Comparison of ENCODE assay signal across 20 mouse cellular contexts in genomic region chr2:164861094-164861493, GRCm38 (mm10). TPM values are rescaled to one million over a fixed set of nuclear protein-coding genes. Genes with fewer than 3 reads are reported as not detected.
A peak's percentile ranks its signal among the peaks of the same experiment; 100 is the strongest.
DNase-seq lines count a peak whose midpoint lies in the region; ATAC-seq and TF ChIP-seq lines count a peak whose summit lies in the region.
"Had no signal": no experiment of that assay in that cellular context is flagged by ENCODE, and none has a peak within 500 bp of the region (broad histone marks: within the 10 kb centered on the region; RNA-seq: fewer than 3 reads in every experiment).

No protein-coding gene starts in this region.

- no peak overlapping the region for H3K27ac ChIP-seq in heart, embryonic 12.5 days (ENCODE audit: poor library complexity, severe bottlenecking)
- peak overlapping the region; percentile 65; the same call in 1 of the 2 replicates for H3K27ac ChIP-seq in kidney, embryonic 14.5 days (ENCODE audit: low read depth, low read length)
- peak overlapping the region; percentile 89; the same call in 1 of the 2 replicates for H3K27ac ChIP-seq in lung, postnatal 0 days (ENCODE audit: low read length)
- peak overlapping the region; percentile 96 for H3K27ac ChIP-seq in macrophage
- H3K27ac ChIP-seq: limb, embryonic 10.5 days; liver, embryonic 13.5 days had no signal

- TF ChIP-seq CTCF in lung, postnatal 0 days (IDR thresholded peaks at IDR 0.05), result no peak

- H3K4me2 ChIP-seq in heart, embryonic 12.5 days, result no peak overlapping the region
- no peak overlapping the region for H3K4me2 ChIP-seq in kidney, embryonic 14.5 days (replicated peaks; ENCODE audit: low read depth, low read length)
- no peak overlapping the region for H3K4me2 ChIP-seq in lung, postnatal 0 days (replicated peaks; ENCODE audit: low read depth, low read length)
- H3K4me2 ChIP-seq: forebrain, embryonic 12.5 days; liver, embryonic 13.5 days; midbrain, embryonic 13.5 days had no signal

- no peak for ATAC-seq in heart, embryonic 12.5 days (ENCODE audit: insufficient number of reproducible peaks, low FRiP score)
- no peak for ATAC-seq in kidney, embryonic 14.5 days (ENCODE audit: low FRiP score, low TSS enrichment)
- no peak for ATAC-seq in lung, postnatal 0 days
- ATAC-seq: midbrain, embryonic 13.5 days had no signal

- H3K4me3 ChIP-seq in heart, embryonic 12.5 days, result no peak overlapping the region
- H3K4me3 ChIP-seq in kidney, embryonic 14.5 days (ENCODE audit: low read length), result no peak overlapping the region
- H3K4me3 ChIP-seq in lung, postnatal 0 days (ENCODE audit: low read depth, low read length), result no peak overlapping the region
- no peak overlapping the region for H3K4me3 ChIP-seq in macrophage (ENCODE audit: inconsistent target)
- H3K4me3 ChIP-seq: forebrain, embryonic 12.5 days; limb, embryonic 10.5 days; liver, embryonic 13.5 days; midbrain, embryonic 13.5 days had no signal

- H3K4me1 ChIP-seq in heart, embryonic 12.5 days (replicated peaks), result peaks cover 48% of the 10 kb centered on the region
- peaks cover 49% of the 10 kb centered on the region for H3K4me1 ChIP-seq in kidney, embryonic 14.5 days (ENCODE audit: control insufficient read depth, insufficient read depth, low read length)
- H3K4me1 ChIP-seq in lung, postnatal 0 days (ENCODE audit: insufficient read depth, low read depth, low read length), result peaks cover 29% of the 10 kb centered on the region

- TF ChIP-seq EP300 in lung, postnatal 0 days (IDR thresholded peaks at IDR 0.05), result no peak

- DNase-seq in heart, adult 11 months, result peak; percentile 89
- no peak for DNase-seq in kidney, postnatal 36 days
- DNase-seq in lung, postnatal 0 days (ENCODE audit: low spot score), result no peak
- DNase-seq in lung, postnatal 14 days, result no peak
- no peak for DNase-seq in urinary bladder, postnatal 36 days (ENCODE audit: low spot score in 2 of 2)
- DNase-seq: adrenal gland, postnatal 36 days; cerebellum, adult 9-10 months; gastrocnemius, postnatal 25 days; kidney, adult 8-10 months; liver, embryonic 13.5 days; right cerebral cortex, postnatal 25 days had no signal

- H3K27me3 ChIP-seq in heart, embryonic 12.5 days (replicated peaks), result peaks cover 38% of the 10 kb centered on the region
- peaks cover 17% of the 10 kb centered on the region for H3K27me3 ChIP-seq in kidney, embryonic 14.5 days (ENCODE audit: control insufficient read depth, insufficient read depth, low read length)
- no peaks in the 10 kb centered on the region for H3K27me3 ChIP-seq in lung, postnatal 0 days (replicated peaks; ENCODE audit: insufficient read depth, low read length)

- 70% methylated on average over 4 of the region's 4 CpGs for WGBS in heart, embryonic 12.5 days
- 78% methylated on average over 4 of the region's 4 CpGs for WGBS in kidney, embryonic 14.5 days
- WGBS in lung, postnatal 0 days, result 44% methylated on average over 4 of the region's 4 CpGs
- whole genome bisulfite sequencing in macrophage (ENCODE audit: missing documents), result 85% methylated on average over 4 of the region's 4 CpGs

- H3K36me3 ChIP-seq in heart, embryonic 12.5 days, result no peaks in the 10 kb centered on the region
- no peaks in the 10 kb centered on the region for H3K36me3 ChIP-seq in kidney, embryonic 14.5 days (ENCODE audit: control insufficient read depth, insufficient read depth, low read length)
- H3K36me3 ChIP-seq in lung, postnatal 0 days (ENCODE audit: insufficient read depth, low read length), result no peaks in the 10 kb centered on the region
- H3K36me3 ChIP-seq in macrophage (ENCODE audit: inconsistent target), result no peaks in the 10 kb centered on the region
- H3K36me3 ChIP-seq: forebrain, embryonic 12.5 days; limb, embryonic 10.5 days; liver, embryonic 13.5 days; midbrain, embryonic 13.5 days had no signal

- H3K79me2 ChIP-seq in macrophage (ENCODE audit: inconsistent target), result peaks cover 5% of the 10 kb centered on the region

- no peak overlapping the region for H3K9ac ChIP-seq in heart, embryonic 12.5 days
- no peak overlapping the region for H3K9ac ChIP-seq in kidney, embryonic 14.5 days (ENCODE audit: low read depth, low read length)
- H3K9ac ChIP-seq in lung, postnatal 0 days (replicated peaks; ENCODE audit: low read depth), result no peak overlapping the region
- H3K9ac ChIP-seq: forebrain, embryonic 12.5 days; liver, embryonic 13.5 days; midbrain, embryonic 13.5 days had no signal

- no peaks in the 10 kb centered on the region for H3K9me3 ChIP-seq in heart, embryonic 12.5 days (replicated peaks)
- H3K9me3 ChIP-seq in kidney, embryonic 14.5 days (ENCODE audit: control insufficient read depth, low read length), result no peaks in the 10 kb centered on the region
- H3K9me3 ChIP-seq in lung, postnatal 0 days (ENCODE audit: low read length), result no peaks in the 10 kb centered on the region
- H3K9me3 ChIP-seq: forebrain, embryonic 12.5 days; limb, embryonic 10.5 days; liver, embryonic 13.5 days; midbrain, embryonic 13.5 days had no signal

RNA-seq across cellular contexts. Expression of gene Pltp, which starts 3.6 kb away (rescaled TPM):
- polyA plus RNA-seq in heart, embryonic 12.5 days (2016; fragmentation: Nextera tagmentation; extraction: Ambion mirVana), result 9.7 and 9.9 TPM in 2 replicates
- polyA plus RNA-seq in kidney, embryonic 14.5 days (2014; fragmentation: Nextera tagmentation; extraction: Ambion mirVana), result 25.7 and 34.6 TPM in 2 replicates
- polyA plus RNA-seq in lung, postnatal 0 days (2015; fragmentation: Nextera tagmentation; extraction: Ambion mirVana), result 286 and 314 TPM in 2 replicates
- 100 to 1,000 TPM; 103 to 546 (median 287) TPM for total RNA-seq in macrophage (2018; cell fraction: chromatin; rRNA removed)
- 1,000 to 10,000 TPM in 3 of 26 experiments, 100 to 1,000 TPM in 23; 293 to 1,067 (median 626) TPM for total RNA-seq in macrophage (2018; cell fraction: cytosol; rRNA removed)
- total RNA-seq in macrophage (2018; cell fraction: nucleus; rRNA removed), result 1,000 to 10,000 TPM in 1 of 26 experiments, 100 to 1,000 TPM in 25; 381 to 1,006 (median 769) TPM
- polyA plus RNA-seq in macrophage (2018), result 538 to 865 TPM (median 584 TPM) in 3 replicates

RNA-seq across cellular contexts. Expression of gene Pcif1, which starts 18.0 kb away (rescaled TPM):
- polyA plus RNA-seq in heart, embryonic 12.5 days (2016; fragmentation: Nextera tagmentation; extraction: Ambion mirVana), result 52.1 and 53.1 TPM in 2 replicates
- 68.9 and 72.9 TPM in 2 replicates for polyA plus RNA-seq in kidney, embryonic 14.5 days (2014; fragmentation: Nextera tagmentation; extraction: Ambion mirVana)
- polyA plus RNA-seq in lung, postnatal 0 days (2015; fragmentation: Nextera tagmentation; extraction: Ambion mirVana), result 60.9 and 71.3 TPM in 2 replicates
- 10 to 100 TPM; 27.5 to 75.8 (median 51.5) TPM for total RNA-seq in macrophage (2018; cell fraction: chromatin; rRNA removed)
- 10 to 100 TPM; 18.5 to 35.7 (median 25.1) TPM for total RNA-seq in macrophage (2018; cell fraction: cytosol; rRNA removed)
- 10 to 100 TPM; 21.4 to 47.0 (median 31.9) TPM for total RNA-seq in macrophage (2018; cell fraction: nucleus; rRNA removed)
- polyA plus RNA-seq in macrophage (2018), result 14.5 to 26.1 TPM (median 19.1 TPM) in 3 replicates

RNA-seq across cellular contexts. Expression of gene Neurl2, which starts 27.8 kb away (rescaled TPM):
- 45.0 and 45.5 TPM in 2 replicates for polyA plus RNA-seq in heart, embryonic 12.5 days (2016; fragmentation: Nextera tagmentation; extraction: Ambion mirVana)
- 6.0 and 6.6 TPM in 2 replicates for polyA plus RNA-seq in kidney, embryonic 14.5 days (2014; fragmentation: Nextera tagmentation; extraction: Ambion mirVana)
- polyA plus RNA-seq in lung, postnatal 0 days (2015; fragmentation: Nextera tagmentation; extraction: Ambion mirVana), result 5.4 and 6.5 TPM in 2 replicates
- total RNA-seq in macrophage (2018; cell fraction: chromatin; rRNA removed), result 100 to 1,000 TPM in 1 of 26 experiments, 10 to 100 TPM in 25; 16.9 to 102 (median 59.3) TPM
- total RNA-seq in macrophage (2018; cell fraction: cytosol; rRNA removed), result 10 to 100 TPM in 11 of 26 experiments, 1 to 10 TPM in 15; 4.2 to 22.3 (median 8.9) TPM
- 10 to 100 TPM; 11.4 to 90.2 (median 33.1) TPM for total RNA-seq in macrophage (2018; cell fraction: nucleus; rRNA removed)
- 3.9 to 17.8 TPM (median 7.7 TPM) in 3 replicates for polyA plus RNA-seq in macrophage (2018)

RNA-seq across cellular contexts. Expression of gene Ctsa, which starts 28.4 kb away (rescaled TPM):
- 169 and 175 TPM in 2 replicates for polyA plus RNA-seq in heart, embryonic 12.5 days (2016; fragmentation: Nextera tagmentation; extraction: Ambion mirVana)
- polyA plus RNA-seq in kidney, embryonic 14.5 days (2014; fragmentation: Nextera tagmentation; extraction: Ambion mirVana), result 122 and 135 TPM in 2 replicates
- polyA plus RNA-seq in lung, postnatal 0 days (2015; fragmentation: Nextera tagmentation; extraction: Ambion mirVana), result 146 and 147 TPM in 2 replicates
- 1,000 to 10,000 TPM in 5 of 26 experiments, 100 to 1,000 TPM in 21; 231 to 1,612 (median 642) TPM for total RNA-seq in macrophage (2018; cell fraction: chromatin; rRNA removed)
- 1,000 to 10,000 TPM in 19 of 26 experiments, 100 to 1,000 TPM in 7; 818 to 1,776 (median 1,127) TPM for total RNA-seq in macrophage (2018; cell fraction: cytosol; rRNA removed)
- 1,000 to 10,000 TPM in 20 of 26 experiments, 100 to 1,000 TPM in 6; 377 to 1,961 (median 1,176) TPM for total RNA-seq in macrophage (2018; cell fraction: nucleus; rRNA removed)
- polyA plus RNA-seq in macrophage (2018), result 1,416 to 1,739 TPM (median 1,652 TPM) in 3 replicates

RNA-seq across cellular contexts. Expression of gene Spata25, which starts 32.8 kb away (rescaled TPM):
- not detected in 2 replicates for polyA plus RNA-seq in heart, embryonic 12.5 days (2016; fragmentation: Nextera tagmentation; extraction: Ambion mirVana)
- polyA plus RNA-seq in kidney, embryonic 14.5 days (2014; fragmentation: Nextera tagmentation; extraction: Ambion mirVana), result not detected in 2 replicates
- polyA plus RNA-seq in lung, postnatal 0 days (2015; fragmentation: Nextera tagmentation; extraction: Ambion mirVana), result not detected in 2 replicates
- total RNA-seq in macrophage (2018; cell fraction: chromatin; rRNA removed), result 100 to 1,000 TPM in 3 of 26 experiments, 10 to 100 TPM in 23; 11.3 to 125 (median 43.8) TPM
- 1 to 10 TPM in 4 of 26 experiments, under 1 TPM in 17, not detected in 5; 0.17 to 2.9 (median 0.62) TPM for total RNA-seq in macrophage (2018; cell fraction: cytosol; rRNA removed)
- total RNA-seq in macrophage (2018; cell fraction: nucleus; rRNA removed), result 10 to 100 TPM in 14 of 26 experiments, 1 to 10 TPM in 12; 2.0 to 75.9 (median 11.1) TPM
- 0.80 TPM in 1 of 3 replicates, not detected in the others for polyA plus RNA-seq in macrophage (2018)
- total RNA-seq: adrenal gland, postnatal 36 days; gastrocnemius, postnatal 25 days; megakaryocyte, adult 5-6 weeks had no signal
- polyA plus RNA-seq: forebrain, embryonic 12.5 days; intestine, embryonic 14.5 days; large intestine, adult 2 months; liver, embryonic 13.5 days; midbrain, embryonic 13.5 days had no signal
